Mouse (Mus musculus) spleen, postnatal 10 days (tissue): ENCODE data around the gene Fzd4.
A peak's percentile ranks its signal among the peaks of the same experiment; 100 is the strongest.

Experiments used
- DNase-seq, 2 experiments: peaks; one replicate each; pipeline ENCODE4 v3.0.0; 2021 to 2022; ENCODE audit warnings: low spot score in 2 of 2

Fzd4 gene

GRCm38 (mm10) chr7:89404081-89404733 lies at the start of gene Fzd4, which contains the start of gene Tmem135:
TSS of gene Fzd4 (plus strand) at chr7:89404355.
TSS of gene Tmem135 (minus strand) at chr7:89404222.
- peak; percentile 47 to 75 for DNase-seq

- DNase-seq, result no peak
Measured at GRCm38 (mm10) chr7:89355519-89356255, 48.5 kb upstream of the Fzd4 start.

- DNase-seq, result no peak
Measured at GRCm38 (mm10) chr7:89356307-89356706, 47.8 kb upstream of the Fzd4 start.

DNA sequence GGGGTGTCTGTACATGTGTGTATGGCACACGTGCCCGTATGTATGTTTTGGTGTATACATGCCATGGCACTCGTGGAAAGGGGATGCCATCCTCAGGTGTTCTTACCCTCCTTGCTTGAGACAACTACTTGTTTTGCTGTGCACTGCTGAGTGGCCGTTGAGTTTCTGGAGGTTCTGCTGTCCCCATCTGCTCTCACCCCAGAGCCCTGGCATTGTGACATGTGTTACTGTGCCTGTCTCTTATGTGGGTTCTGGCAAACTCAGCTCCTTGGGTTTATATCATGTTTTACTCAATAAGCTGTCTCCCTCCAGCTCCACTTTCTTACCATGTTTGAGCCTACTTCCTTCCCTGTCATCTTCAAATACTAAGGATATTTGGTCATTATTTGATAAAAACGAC lies 40.2 kb upstream of the Fzd4 start:
- DNase-seq, result no peak

DNA sequence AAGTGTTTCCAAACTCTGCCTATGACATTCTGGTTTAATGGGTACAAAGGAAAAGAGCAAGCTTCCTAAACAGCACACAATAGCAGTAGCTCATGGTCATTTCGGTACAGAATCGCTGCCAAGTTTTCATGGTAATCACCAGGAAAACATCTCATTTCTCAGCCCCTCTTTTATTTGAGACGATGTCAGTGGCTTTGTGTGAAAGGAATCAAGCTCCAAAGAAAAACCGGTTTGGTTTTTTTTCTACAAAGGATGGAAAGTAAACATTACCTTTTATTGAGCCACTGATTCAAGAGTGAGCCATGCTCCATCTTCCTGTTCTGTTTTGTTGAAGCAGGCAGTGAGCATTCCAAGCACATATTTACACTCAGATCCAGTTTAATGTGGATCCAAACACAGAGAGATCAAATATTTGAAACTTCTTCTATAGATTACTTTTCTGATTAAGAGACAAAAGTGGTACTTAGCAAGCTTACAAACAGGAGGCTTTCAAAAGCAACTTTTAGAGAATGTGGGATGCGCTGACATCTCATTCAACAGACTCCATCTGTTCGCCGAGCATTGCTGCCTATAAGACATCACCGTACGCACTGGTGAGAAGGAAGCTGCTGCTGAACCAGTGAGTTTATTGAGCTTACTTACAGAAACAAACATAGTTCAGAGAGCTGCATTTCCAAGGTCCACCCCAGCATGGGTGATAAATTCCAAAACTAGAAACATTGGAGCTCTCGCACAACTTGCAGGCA lies 38.8 kb upstream of the Fzd4 start:
- DNase-seq, result no peak

- no peak for DNase-seq
Measured at GRCm38 (mm10) chr7:89367643-89368042, 36.5 kb upstream of the Fzd4 start.

DNA sequence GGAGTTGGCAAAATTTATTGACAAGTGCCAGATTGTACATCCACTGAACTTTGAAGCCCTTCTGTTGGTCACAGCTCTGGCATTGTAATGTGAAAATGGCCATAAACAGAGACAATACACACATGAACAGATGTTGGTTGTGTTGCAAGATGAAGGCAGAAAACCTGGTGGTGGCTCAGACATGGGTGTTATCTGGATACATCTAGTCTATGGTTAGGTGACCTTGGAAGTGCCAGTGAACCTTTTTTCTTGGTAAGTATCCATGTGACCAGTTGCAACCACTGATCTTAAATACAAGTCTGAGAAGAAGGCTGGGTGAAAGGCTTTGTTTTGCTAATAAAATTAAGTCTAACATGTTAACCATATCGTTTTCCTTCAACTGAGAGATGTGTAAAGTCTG lies 34.1 kb upstream of the Fzd4 start:
- no peak for DNase-seq

DNA sequence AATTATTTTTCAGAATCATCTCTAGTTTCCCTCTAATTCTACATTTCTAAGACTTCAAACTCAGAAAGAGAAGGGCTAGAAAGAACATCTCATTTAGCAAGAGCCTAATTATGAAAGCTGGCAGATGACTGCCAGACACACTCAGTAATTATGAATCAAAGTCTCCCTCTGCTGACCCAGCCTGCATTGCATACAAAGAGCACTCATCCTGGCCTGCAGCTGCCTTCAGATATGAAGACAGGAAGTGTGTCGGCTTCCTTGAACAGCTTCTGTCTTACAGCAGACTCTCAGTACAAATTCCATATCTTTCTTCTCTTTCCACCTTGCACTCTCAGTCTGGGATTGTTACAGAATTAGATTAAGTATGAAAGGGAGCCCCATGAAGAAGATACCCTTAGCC lies 33.2 kb upstream of the Fzd4 start:
- peak in 1 of 2 experiments; percentile 45 for DNase-seq

GRCm38 (mm10) chr7:89371623-89372295 lies 32.4 kb upstream of the Fzd4 start:
- DNase-seq, result no peak

DNA sequence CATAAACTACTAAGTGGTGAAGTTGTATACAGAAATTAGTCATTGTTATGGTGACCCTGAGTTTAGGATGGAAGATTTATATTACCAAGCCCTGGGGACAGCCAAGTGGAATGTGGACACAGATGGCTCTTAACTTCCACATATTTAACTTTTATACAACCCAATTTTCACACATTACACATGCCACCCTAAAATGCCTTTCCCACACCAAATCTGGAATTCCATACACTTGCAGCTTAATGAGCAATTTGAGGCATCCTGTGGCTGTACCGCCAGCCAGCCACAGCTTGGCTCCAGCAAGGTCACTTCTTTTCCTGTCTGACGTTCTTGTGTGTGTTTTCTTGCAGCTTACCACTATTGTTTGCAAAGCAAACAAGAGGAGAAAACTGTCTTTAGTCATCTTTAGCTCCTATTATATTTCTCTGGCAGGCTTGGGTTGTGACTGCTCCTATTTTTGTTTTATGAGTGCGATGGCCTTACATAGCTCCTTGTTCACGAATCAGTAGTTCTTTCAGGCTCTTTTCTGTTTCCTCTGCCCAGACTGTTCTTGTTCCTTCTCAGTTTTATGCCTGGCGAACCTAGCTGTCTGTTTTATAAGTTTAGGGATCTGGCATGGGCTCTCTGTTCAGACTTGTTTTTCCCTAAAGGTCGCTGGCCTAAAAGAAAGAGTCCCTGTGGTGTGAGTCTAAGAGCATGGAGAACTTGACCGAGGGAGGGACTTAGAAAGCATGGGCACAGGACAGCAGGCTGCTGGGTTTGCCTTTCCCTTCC lies 23.0 kb upstream of the Fzd4 start:
- no peak for DNase-seq

GRCm38 (mm10) chr7:89382892-89383291 lies 21.3 kb upstream of the Fzd4 start:
- DNase-seq, result no peak

- no peak for DNase-seq
Measured at GRCm38 (mm10) chr7:89388981-89389380, 15.2 kb upstream of the Fzd4 start.

DNA sequence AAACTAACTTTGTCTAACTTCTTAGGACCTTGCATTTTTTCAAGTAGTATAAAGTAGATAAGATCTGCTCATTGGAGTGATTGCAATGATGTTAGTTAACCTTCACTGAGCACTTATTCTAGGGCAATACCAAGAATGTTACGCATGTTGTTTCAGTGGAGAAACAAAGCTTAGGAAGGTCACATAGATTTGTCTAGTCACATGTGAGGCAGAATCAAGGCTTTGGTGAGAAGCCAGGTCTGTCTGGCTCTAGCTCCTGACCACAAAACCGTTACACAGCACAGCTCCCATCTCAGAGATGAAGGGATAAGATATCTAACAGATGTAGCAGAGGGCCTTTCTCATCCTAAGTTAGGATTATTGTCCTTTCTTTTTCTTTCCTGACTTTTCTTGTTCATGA lies 13.5 kb upstream of the Fzd4 start:
- DNase-seq, result no peak

GRCm38 (mm10) chr7:89391281-89391680 lies 12.9 kb upstream of the Fzd4 start:
- DNase-seq, result no peak

DNA sequence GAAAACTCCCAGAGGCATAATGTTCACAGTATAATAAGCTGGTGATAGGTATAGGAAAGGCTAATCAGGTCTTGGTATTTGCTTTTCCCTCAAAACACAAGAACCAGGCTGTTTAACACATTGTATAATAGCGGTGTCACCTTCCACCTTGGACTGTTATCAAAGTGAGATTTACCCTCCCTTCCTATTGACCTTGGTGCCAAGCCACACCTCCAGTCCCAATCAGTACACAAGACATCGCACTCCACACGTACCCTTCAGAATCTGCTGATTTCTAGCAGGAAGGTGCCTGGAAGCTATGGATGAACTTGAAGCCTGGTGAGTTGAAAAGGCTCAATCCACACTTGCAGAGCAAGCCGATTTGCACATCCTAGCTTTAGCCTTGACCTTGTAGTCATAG lies 12.3 kb upstream of the Fzd4 start:
- DNase-seq, result no peak

- DNase-seq, result no peak
Measured at GRCm38 (mm10) chr7:89392388-89392787, 11.8 kb upstream of the Fzd4 start.

GRCm38 (mm10) chr7:89392825-89393224 lies 11.3 kb upstream of the Fzd4 start:
- DNase-seq, result no peak

DNA sequence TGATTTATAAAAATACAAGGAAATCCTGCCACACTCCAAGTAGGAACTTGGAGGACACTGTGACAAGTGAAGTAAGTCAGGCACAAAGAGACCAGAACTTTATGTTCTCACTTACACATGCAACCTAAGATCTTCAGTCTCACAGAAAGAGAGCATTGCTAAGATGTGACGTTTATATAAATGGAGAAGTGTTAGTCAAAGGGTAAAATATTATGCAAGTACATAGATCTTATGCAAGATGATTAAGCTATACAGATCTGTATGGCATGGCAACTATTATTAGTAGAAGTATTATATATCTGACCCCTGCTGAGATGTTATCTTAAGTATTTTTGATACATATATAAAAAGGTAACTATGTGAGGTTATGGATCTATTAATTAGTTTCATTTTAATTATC lies 8.8 kb upstream of the Fzd4 start:
- DNase-seq, result no peak

DNA sequence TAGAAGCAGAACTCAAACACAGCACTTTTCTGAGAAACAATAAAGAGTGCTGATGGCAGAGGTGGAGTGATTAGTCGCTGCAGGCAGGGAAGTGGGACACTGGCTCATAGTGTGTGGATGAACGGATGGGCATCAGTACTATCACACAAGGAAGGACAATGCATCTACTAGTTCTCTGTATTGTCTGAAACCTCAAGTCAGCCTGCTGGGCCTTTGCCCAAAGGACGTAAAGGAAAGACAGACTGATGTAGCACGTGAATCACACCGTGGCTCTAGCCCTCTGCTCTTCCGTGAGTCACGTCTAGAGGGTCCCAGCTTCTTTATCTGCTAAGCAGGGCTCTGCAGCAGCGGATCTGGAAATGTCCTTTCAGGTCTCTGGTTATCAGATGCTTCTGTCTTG lies 7.8 kb upstream of the Fzd4 start:
- DNase-seq, result no peak

- DNase-seq, result no peak
Measured at GRCm38 (mm10) chr7:89397837-89398534, 6.2 kb upstream of the Fzd4 start.

- DNase-seq, result no peak
Measured at GRCm38 (mm10) chr7:89400721-89401120, 3.4 kb upstream of the Fzd4 start.
